Mouse (Mus musculus) ES-CJ7 (cell line): Measurements from ENCODE around the gene Cnot10.

Source experiments
- DNase-seq: peaks from one replicate; pipeline ENCODE4 v3.0.0; 2011; ENCODE audit warnings: low read depth, low spot score

Cnot10 gene

GRCm38 (mm10) chr9:114578646-114579045 lies 61.3 kb downstream of the Cnot10 start:
- no peak for DNase-seq

- DNase-seq = no peak
Observed at GRCm38 (mm10) chr9:114576001-114576400, 64.0 kb downstream of the Cnot10 start.

GRCm38 (mm10) chr9:114573528-114573927 lies 66.5 kb downstream of the Cnot10 start:
- DNase-seq = no peak

- peak; percentile 88 for DNase-seq
Observed at GRCm38 (mm10) chr9:114568682-114569474, 71.1 kb downstream of the Cnot10 start.

GRCm38 (mm10) chr9:114564667-114565066 lies 75.3 kb downstream of the Cnot10 start:
- peak; percentile 81 for DNase-seq

- peak; percentile 89 for DNase-seq
Observed at GRCm38 (mm10) chr9:114563761-114564606, 76.0 kb downstream of the Cnot10 start, which contains the start of gene Trim71. Gene Trim71 (minus strand): TSS chr9:114564369.

- DNase-seq = peak; percentile 83
Observed at GRCm38 (mm10) chr9:114562919-114563751, 76.8 kb downstream of the Cnot10 start.

- no peak for DNase-seq
Observed at GRCm38 (mm10) chr9:114562031-114562918, 77.7 kb downstream of the Cnot10 start.

- no peak for DNase-seq
Observed at GRCm38 (mm10) chr9:114561671-114561971, 78.4 kb downstream of the Cnot10 start.

- DNase-seq = no peak
Observed at GRCm38 (mm10) chr9:114560771-114561670, 79.0 kb downstream of the Cnot10 start.

- no peak for DNase-seq
Observed at GRCm38 (mm10) chr9:114560141-114560540, 79.8 kb downstream of the Cnot10 start.

GRCm38 (mm10) chr9:114557086-114557485 lies 82.9 kb downstream of the Cnot10 start:
- peak; percentile 90 for DNase-seq

- DNase-seq = peak; percentile 84
Observed at GRCm38 (mm10) chr9:114556276-114556855, 83.6 kb downstream of the Cnot10 start.

- DNase-seq = no peak
Observed at GRCm38 (mm10) chr9:114554355-114554979, 85.5 kb downstream of the Cnot10 start.

GRCm38 (mm10) chr9:114553828-114554227 lies 86.2 kb downstream of the Cnot10 start:
- peak; percentile 65 for DNase-seq

GRCm38 (mm10) chr9:114550033-114550432 lies 90.0 kb downstream of the Cnot10 start:
- no peak for DNase-seq

- DNase-seq = peak; percentile 92
Observed at GRCm38 (mm10) chr9:114549117-114549516, 90.9 kb downstream of the Cnot10 start.

GRCm38 (mm10) chr9:114548496-114548895 lies 91.5 kb downstream of the Cnot10 start:
- DNase-seq = no peak

- DNase-seq = peak; percentile 74
Observed at GRCm38 (mm10) chr9:114547643-114548077, 92.3 kb downstream of the Cnot10 start.
